Mouse (Mus musculus) forebrain, embryonic 13.5 days (tissue): Measurements from ENCODE around the gene Atp8a2. TPM values are rescaled to one million over a fixed set of nuclear protein-coding genes. Genes with fewer than 3 reads are reported as not detected.

Experiments
- ATAC-seq: fragments of 200-750 bp; cut with Nextera tagmentation; 2 replicates; pipeline ENCODE4 v1.8.0; 2017
- H3K27ac ChIP-seq: fragments of 300-500 bp; sonication (generic); 2 replicates; pipeline ENCODE4 v1.5.1; 2015; ENCODE audit warnings: inconsistent platforms, mild to moderate bottlenecking, moderate library complexity
- H3K27me3 ChIP-seq: fragments of 300-500 bp; sonication (generic); 2 replicates; pipeline ENCODE4 v1.6.1; 2015; ENCODE audit warnings: mild to moderate bottlenecking, inconsistent platforms
- H3K36me3 ChIP-seq: fragments of 300-500 bp; sonication (generic); 2 replicates; pipeline ENCODE4 v1.6.1; 2015; ENCODE audit warnings: mild to moderate bottlenecking, inconsistent platforms; ENCODE audit not compliant: poor library complexity, severe bottlenecking
- H3K4me1 ChIP-seq: fragments of 300-500 bp; sonication (generic); 2 replicates; pipeline ENCODE4 v1.6.1; 2015; ENCODE audit warnings: inconsistent platforms
- H3K4me2 ChIP-seq: fragments of 300-500 bp; sonication (generic); 2 replicates; pipeline ENCODE4 v1.6.1; 2015; ENCODE audit warnings: inconsistent platforms, mild to moderate bottlenecking, moderate library complexity
- H3K4me3 ChIP-seq: fragments of 300-500 bp; sonication (generic); 2 replicates; pipeline ENCODE4 v1.5.1; 2015; ENCODE audit warnings: mild to moderate bottlenecking, inconsistent platforms
- H3K9ac ChIP-seq: fragments of 300-500 bp; sonication (generic); 2 replicates; pipeline ENCODE4 v1.6.1; 2015; ENCODE audit warnings: mild to moderate bottlenecking, inconsistent platforms
- H3K9me3 ChIP-seq: fragments of 300-500 bp; sonication (generic); replicated peaks from 2 replicates; pipeline ENCODE4 v1.6.1; 2016; ENCODE audit warnings: inconsistent platforms
- WGBS: fragments of 180-500 bp; shearing (Covaris S2); methylation state at CpG from one replicate; pipeline ENCODE4 v1.1.7; 2015; 5-methylcytosine and 5-hydroxymethylcytosine counted together
- polyA plus RNA-seq: library from polyadenylated mRNA; unstranded; fragments of >200 nt; fragmentation: Nextera tagmentation; extraction: Ambion mirVana; gene quantifications from 2 replicates; pipeline ENCODE4 v1.2.1, GENCODE M21; 2015

The Atp8a2 gene
- polyA plus RNA-seq: 16.9 and 19.5 TPM in 2 replicates

- no peak within 1 kb of the TSS for H3K9ac ChIP-seq
- H3K36me3 ChIP-seq: no peaks in the 10 kb centered on the region
- no peaks in the 10 kb centered on the region for H3K27me3 ChIP-seq
- no peaks in the 10 kb centered on the region for H3K4me1 ChIP-seq
- no peak within 1 kb of the TSS for H3K4me3 ChIP-seq
- no peak within 1 kb of the TSS for H3K27ac ChIP-seq
- 81% methylated on average over 7 of the region's 7 CpGs for WGBS
- H3K9me3 ChIP-seq: no peaks in the 10 kb centered on the region
- H3K4me2 ChIP-seq: no peak within 1 kb of the TSS
- no peak for ATAC-seq
Observed at GRCm38 (mm10) chr14:60196884-60197283, at the start of gene Atp8a2. Atp8a2 (minus strand) TSS chr14:60197179.

GRCm38 (mm10) chr14:60238551-60238950 is 41.6 kb upstream of the Atp8a2 start:
- no peak for ATAC-seq
- no peak overlapping the region for H3K27ac ChIP-seq
- WGBS: 91% methylated on average over 3 of the region's 3 CpGs
- no peak overlapping the region for H3K4me2 ChIP-seq
- no peak overlapping the region for H3K4me3 ChIP-seq
- no peaks in the 10 kb centered on the region for H3K27me3 ChIP-seq
- no peak overlapping the region for H3K9ac ChIP-seq
- H3K36me3 ChIP-seq: peaks cover 59% of the 10 kb centered on the region
- H3K4me1 ChIP-seq: no peaks in the 10 kb centered on the region
- H3K9me3 ChIP-seq: no peaks in the 10 kb centered on the region

GRCm38 (mm10) chr14:60219886-60220285 is 22.9 kb upstream of the Atp8a2 start:
- H3K27ac ChIP-seq: no peak overlapping the region
- no peak overlapping the region for H3K9ac ChIP-seq
- H3K27me3 ChIP-seq: no peaks in the 10 kb centered on the region
- no peaks in the 10 kb centered on the region for H3K4me1 ChIP-seq
- H3K4me3 ChIP-seq: no peak overlapping the region
- H3K36me3 ChIP-seq: peaks cover 47% of the 10 kb centered on the region
- 85% methylated on average over 10 of the region's 10 CpGs for WGBS
- no peaks in the 10 kb centered on the region for H3K9me3 ChIP-seq
- no peak for ATAC-seq
- no peak overlapping the region for H3K4me2 ChIP-seq

GRCm38 (mm10) chr14:60217616-60218015 is 20.6 kb upstream of the Atp8a2 start:
- no peak overlapping the region for H3K4me2 ChIP-seq
- H3K4me3 ChIP-seq: no peak overlapping the region
- no peaks in the 10 kb centered on the region for H3K27me3 ChIP-seq
- H3K9ac ChIP-seq: no peak overlapping the region
- ATAC-seq: no peak
- no peaks in the 10 kb centered on the region for H3K4me1 ChIP-seq
- peaks cover 47% of the 10 kb centered on the region for H3K36me3 ChIP-seq
- no peak overlapping the region for H3K27ac ChIP-seq
- 97% methylated on average over 4 of the region's 4 CpGs for WGBS
- no peaks in the 10 kb centered on the region for H3K9me3 ChIP-seq

GRCm38 (mm10) chr14:60216125-60216524 is 19.1 kb upstream of the Atp8a2 start:
- H3K4me1 ChIP-seq: no peaks in the 10 kb centered on the region
- no peak overlapping the region for H3K27ac ChIP-seq
- peaks cover 39% of the 10 kb centered on the region for H3K36me3 ChIP-seq
- no peak overlapping the region for H3K4me3 ChIP-seq
- no peaks in the 10 kb centered on the region for H3K27me3 ChIP-seq
- ATAC-seq: no peak
- no peak overlapping the region for H3K4me2 ChIP-seq
- whole genome bisulfite sequencing: 89% methylated on average over 1 of the region's 1 CpGs
- no peak overlapping the region for H3K9ac ChIP-seq
- H3K9me3 ChIP-seq: no peaks in the 10 kb centered on the region

DNA sequence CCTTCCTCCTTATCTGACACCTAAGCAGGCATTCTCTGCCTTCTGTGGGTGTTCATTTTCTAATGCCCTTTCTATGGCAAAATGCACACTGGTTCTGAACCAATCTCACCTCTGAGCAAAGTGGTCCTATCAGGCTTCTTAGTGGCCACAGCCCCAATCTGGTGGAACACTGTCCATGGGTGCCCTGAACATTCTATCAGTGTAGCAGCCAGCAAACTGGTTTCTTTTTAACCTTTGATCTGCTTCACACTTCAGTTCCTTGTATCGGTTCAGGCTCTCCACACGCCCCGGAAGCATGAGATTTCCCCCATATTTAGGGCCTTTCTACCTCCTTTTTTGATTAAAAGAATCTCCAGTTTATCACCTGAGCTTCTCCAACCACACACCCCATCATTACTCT is 18.0 kb upstream of the Atp8a2 start:
- ATAC-seq: no peak
- Histone ChIP-seq H3K27ac (no peak overlapping the region), H3K4me3 (no peak overlapping the region), H3K9ac (no peak overlapping the region), H3K4me2 (no peak overlapping the region), H3K36me3 (peaks cover 35% of the 10 kb centered on the region), H3K4me1 (no peaks in the 10 kb centered on the region), H3K27me3 (no peaks in the 10 kb centered on the region), H3K9me3 (no peaks in the 10 kb centered on the region)
- WGBS: 95% methylated on average over 3 of the region's 3 CpGs

- no peak for ATAC-seq
- WGBS: 82% methylated on average over 1 of the region's 1 CpGs
- Histone ChIP-seq H3K4me3 (no peak overlapping the region), H3K27me3 (no peaks in the 10 kb centered on the region), H3K9ac (no peak overlapping the region), H3K4me2 (no peak overlapping the region), H3K4me1 (no peaks in the 10 kb centered on the region), H3K27ac (no peak overlapping the region), H3K9me3 (no peaks in the 10 kb centered on the region), H3K36me3 (peaks cover 26% of the 10 kb centered on the region)
Observed at GRCm38 (mm10) chr14:60214040-60214439, 17.1 kb upstream of the Atp8a2 start.

DNA sequence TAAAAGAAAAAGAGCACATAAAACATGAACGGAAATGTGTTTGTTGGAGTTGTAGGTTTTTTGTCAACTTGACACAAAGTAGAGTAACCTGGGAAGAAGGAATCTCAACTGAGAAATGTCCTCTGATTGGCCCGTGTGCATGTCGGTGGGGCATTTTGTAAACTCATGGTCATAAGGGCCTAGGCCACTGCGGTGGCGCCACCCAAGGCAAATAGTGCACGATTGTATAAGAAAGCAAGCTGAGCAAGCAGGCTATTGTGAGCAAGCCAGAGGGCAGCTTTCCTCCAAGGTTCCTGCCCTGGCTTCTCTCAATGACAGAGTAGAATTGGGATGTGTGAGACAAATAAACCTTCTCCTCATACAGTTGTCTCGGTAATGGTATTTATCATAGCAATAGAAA is 12.2 kb upstream of the Atp8a2 start:
- no peak overlapping the region for H3K27ac ChIP-seq
- H3K27me3 ChIP-seq: no peaks in the 10 kb centered on the region
- no peak for ATAC-seq
- 93% methylated on average over 7 of the region's 7 CpGs for WGBS
- no peaks in the 10 kb centered on the region for H3K36me3 ChIP-seq
- H3K9me3 ChIP-seq: no peaks in the 10 kb centered on the region
- H3K9ac ChIP-seq: no peak overlapping the region
- H3K4me3 ChIP-seq: no peak overlapping the region
- H3K4me2 ChIP-seq: no peak overlapping the region
- H3K4me1 ChIP-seq: no peaks in the 10 kb centered on the region

DNA sequence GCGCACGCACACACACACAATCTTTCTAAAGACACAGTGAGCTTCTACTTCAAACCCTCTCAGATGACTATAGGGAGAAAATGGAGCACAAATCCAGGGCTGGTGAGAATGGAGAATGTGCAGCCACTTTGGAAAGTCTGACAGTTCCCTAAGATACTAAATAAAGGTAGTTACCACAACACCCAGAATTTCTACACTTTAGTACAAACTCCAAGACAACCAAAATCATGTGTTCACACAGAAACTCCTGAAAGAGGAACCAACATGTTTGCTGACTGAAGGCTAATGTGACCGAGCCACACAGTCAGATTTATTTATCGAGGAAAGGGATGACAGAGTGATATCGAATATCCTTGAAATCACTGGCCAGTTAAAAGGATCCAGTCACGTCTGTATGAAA is 8.0 kb upstream of the Atp8a2 start:
- H3K9ac ChIP-seq: no peak overlapping the region
- no peak overlapping the region for H3K4me3 ChIP-seq
- no peaks in the 10 kb centered on the region for H3K36me3 ChIP-seq
- no peaks in the 10 kb centered on the region for H3K9me3 ChIP-seq
- H3K4me2 ChIP-seq: no peak overlapping the region
- no peak for ATAC-seq
- 94% methylated on average over 6 of the region's 6 CpGs for WGBS
- H3K27ac ChIP-seq: no peak overlapping the region
- no peaks in the 10 kb centered on the region for H3K27me3 ChIP-seq
- H3K4me1 ChIP-seq: no peaks in the 10 kb centered on the region

GRCm38 (mm10) chr14:60195999-60196398 is 980 bp downstream of the Atp8a2 start:
- H3K4me3 ChIP-seq: no peak overlapping the region
- ATAC-seq: peak; percentile 59; the same call in 1 of the 2 replicates
- H3K4me2 ChIP-seq: no peak overlapping the region
- 83% methylated on average over 5 of the region's 5 CpGs for WGBS
- no peaks in the 10 kb centered on the region for H3K27me3 ChIP-seq
- no peaks in the 10 kb centered on the region for H3K4me1 ChIP-seq
- H3K9me3 ChIP-seq: peaks cover 4% of the 10 kb centered on the region; the same call in 1 of the 2 replicates
- no peaks in the 10 kb centered on the region for H3K36me3 ChIP-seq
- no peak overlapping the region for H3K27ac ChIP-seq
- H3K9ac ChIP-seq: no peak overlapping the region

DNA sequence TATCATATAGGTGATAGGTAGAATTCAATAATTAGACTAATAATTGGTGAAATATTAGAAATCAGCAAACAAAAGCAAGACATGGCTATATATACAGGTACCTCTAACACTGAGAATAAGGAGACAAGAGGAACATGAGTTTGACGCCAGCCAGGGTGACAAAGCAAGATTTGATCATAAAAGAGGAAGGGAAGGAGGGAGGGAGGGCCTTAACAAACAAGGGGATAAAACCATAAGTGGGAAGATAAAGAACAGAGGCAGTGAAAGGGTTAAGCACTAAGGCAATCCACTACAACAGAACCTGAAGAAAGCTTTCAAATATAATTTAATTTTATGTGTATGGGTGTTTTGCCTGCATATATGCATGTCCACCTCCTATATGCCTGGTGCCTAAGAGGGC is 2.4 kb downstream of the Atp8a2 start:
- WGBS: 94% methylated on average over 1 of the region's 1 CpGs
- H3K27me3 ChIP-seq: no peaks in the 10 kb centered on the region
- ATAC-seq: no peak

DNA sequence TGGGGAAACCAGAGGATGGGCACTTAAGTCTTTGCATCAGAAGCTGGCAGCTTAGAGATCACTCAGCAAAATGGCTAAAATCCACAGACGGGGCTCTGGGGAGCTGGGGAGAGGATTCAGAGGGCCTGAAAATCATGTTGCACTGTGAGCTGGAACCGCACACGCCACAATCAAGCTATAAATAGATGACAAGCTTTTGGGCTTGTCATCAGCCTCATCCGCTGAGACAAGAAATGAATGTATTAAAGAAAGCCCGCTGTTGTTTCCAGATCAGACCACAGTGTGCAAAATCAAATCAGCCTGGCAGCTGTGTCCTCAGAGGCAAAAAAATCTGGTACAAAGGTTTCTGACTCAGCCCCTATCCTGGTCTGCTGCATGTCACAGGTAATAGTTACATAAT is 7.2 kb downstream of the Atp8a2 start:
- Histone ChIP-seq H3K36me3 (no peaks in the 10 kb centered on the region), H3K4me3 (no peak overlapping the region), H3K4me1 (no peaks in the 10 kb centered on the region), H3K4me2 (no peak overlapping the region), H3K9ac (no peak overlapping the region), H3K27ac (no peak overlapping the region), H3K9me3 (peaks cover 4% of the 10 kb centered on the region; the same call in 1 of the 2 replicates), H3K27me3 (no peaks in the 10 kb centered on the region)
- ATAC-seq: no peak
- 85% methylated on average over 5 of the region's 5 CpGs for WGBS

More for the DNA sequence above, 2.4 kb downstream of the Atp8a2 start:
- Histone ChIP-seq H3K4me2 (no peak overlapping the region), H3K9ac (no peak overlapping the region), H3K4me3 (no peak overlapping the region), H3K4me1 (no peaks in the 10 kb centered on the region), H3K36me3 (no peaks in the 10 kb centered on the region), H3K9me3 (peaks cover 4% of the 10 kb centered on the region; the same call in 1 of the 2 replicates), H3K27ac (no peak overlapping the region)

DNA sequence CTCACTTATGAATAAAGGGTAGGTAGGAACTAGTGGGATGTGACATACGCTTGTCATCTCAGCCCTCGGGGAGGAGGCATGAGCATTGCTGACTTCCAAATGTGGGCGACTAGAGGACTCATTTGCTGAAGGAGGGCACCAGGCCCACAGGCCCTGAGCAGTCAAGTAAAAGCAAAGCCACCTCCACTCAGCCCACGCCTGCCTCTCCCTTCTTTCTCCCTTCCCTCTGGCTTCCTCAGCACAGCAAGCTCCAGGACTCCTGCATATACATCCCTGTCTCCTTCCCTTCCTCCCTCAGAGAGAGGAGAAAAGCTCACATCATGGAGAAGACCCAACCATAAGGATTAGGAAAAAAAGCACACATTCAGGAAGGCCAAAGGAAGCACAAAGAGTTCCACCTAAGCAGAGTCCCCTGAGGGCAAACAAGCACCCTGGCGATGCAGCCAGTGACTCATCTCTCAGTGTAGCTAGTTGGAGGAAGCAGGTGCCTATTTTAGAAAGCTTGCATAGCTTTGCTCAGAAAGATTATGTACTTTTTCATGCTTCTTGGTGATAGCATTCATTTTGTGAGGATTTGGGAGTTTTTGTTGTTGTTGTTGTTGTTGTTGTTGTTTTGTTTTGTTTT is 8.7 kb downstream of the Atp8a2 start:
- Histone ChIP-seq H3K36me3 (no peaks in the 10 kb centered on the region), H3K4me2 (no peak overlapping the region), H3K27me3 (no peaks in the 10 kb centered on the region), H3K4me1 (no peaks in the 10 kb centered on the region), H3K4me3 (no peak overlapping the region), H3K9me3 (peaks cover 4% of the 10 kb centered on the region; the same call in 1 of the 2 replicates), H3K9ac (no peak overlapping the region), H3K27ac (no peak overlapping the region)
- 82% methylated on average over 4 of the region's 5 CpGs for WGBS
- no peak for ATAC-seq
